Mouse (Mus musculus): Measurements from ENCODE around the gene Ets2. TPM values are rescaled to one million over a fixed set of nuclear protein-coding genes. Genes with fewer than 3 reads are reported as not detected.

Ets2 gene
- polyA plus RNA-seq, 1 experiment, result 45.0 TPM

DNA sequence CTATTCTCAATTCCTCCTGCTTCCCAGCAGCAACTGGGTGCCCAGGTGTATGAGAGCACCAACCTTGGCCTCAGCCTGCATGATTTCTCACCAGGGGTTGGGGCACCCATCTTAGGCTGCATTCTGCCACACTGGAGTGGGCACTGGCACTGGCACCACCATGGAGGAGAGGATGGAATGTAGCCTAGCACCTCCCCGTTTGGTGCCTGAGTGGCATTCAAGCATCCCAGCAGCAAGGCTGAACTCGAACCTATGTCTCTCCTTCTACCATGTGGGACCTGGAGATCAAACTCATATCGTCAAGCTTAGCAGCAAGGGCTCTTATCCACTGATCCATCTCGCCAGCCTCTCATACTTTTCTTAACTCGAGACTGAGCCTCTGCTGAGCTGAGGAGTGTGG is 22.9 kb downstream of the Ets2 start:
- Histone ChIP-seq H3K4me1 (ENCODE audit: control insufficient read depth, insufficient read depth, low read length) (peaks cover 6% of the 10 kb centered on the region), H3K27me3 (ENCODE audit: control insufficient read depth, insufficient read depth, low read length) (no peaks in the 10 kb centered on the region), H3K4me3 (replicated peaks; ENCODE audit: insufficient read depth, low read depth, low read length) (no peak overlapping the region), H3K27ac (ENCODE audit: insufficient read depth, low read length) (no peak overlapping the region)
- TF ChIP-seq POLR2A (IDR thresholded peaks at IDR 0.05; ENCODE audit: borderline replicate concordance, insufficient read depth, low read length) (no peak), CTCF (IDR thresholded peaks at IDR 0.05; ENCODE audit: borderline replicate concordance, insufficient read depth, low read depth, low read length) (no peak)
- 87% methylated on average over 5 of the region's 5 CpGs for WGBS
- DNase-seq, result no peak

- DNase-seq, result no peak
- no peak overlapping the region for H3K4me3 ChIP-seq (replicated peaks; ENCODE audit: insufficient read depth, low read depth, low read length)
- H3K27ac ChIP-seq (ENCODE audit: insufficient read depth, low read length), result no peak overlapping the region
- peaks cover 8% of the 10 kb centered on the region for H3K4me1 ChIP-seq (ENCODE audit: control insufficient read depth, insufficient read depth, low read length)
- 98% methylated on average over 4 of the region's 4 CpGs for WGBS
- TF ChIP-seq CTCF (IDR thresholded peaks at IDR 0.05; ENCODE audit: borderline replicate concordance, insufficient read depth, low read depth, low read length), result no peak
- no peak for TF ChIP-seq POLR2A (IDR thresholded peaks at IDR 0.05; ENCODE audit: borderline replicate concordance, insufficient read depth, low read length)
- H3K27me3 ChIP-seq (ENCODE audit: control insufficient read depth, insufficient read depth, low read length), result no peaks in the 10 kb centered on the region
Measured at GRCm38 (mm10) chr16:95726802-95727201, 24.9 kb downstream of the Ets2 start.

- WGBS, result 64% methylated on average over 10 of the region's 10 CpGs
Measured at GRCm38 (mm10) chr16:95728453-95729435, 26.9 kb downstream of the Ets2 start.

DNA sequence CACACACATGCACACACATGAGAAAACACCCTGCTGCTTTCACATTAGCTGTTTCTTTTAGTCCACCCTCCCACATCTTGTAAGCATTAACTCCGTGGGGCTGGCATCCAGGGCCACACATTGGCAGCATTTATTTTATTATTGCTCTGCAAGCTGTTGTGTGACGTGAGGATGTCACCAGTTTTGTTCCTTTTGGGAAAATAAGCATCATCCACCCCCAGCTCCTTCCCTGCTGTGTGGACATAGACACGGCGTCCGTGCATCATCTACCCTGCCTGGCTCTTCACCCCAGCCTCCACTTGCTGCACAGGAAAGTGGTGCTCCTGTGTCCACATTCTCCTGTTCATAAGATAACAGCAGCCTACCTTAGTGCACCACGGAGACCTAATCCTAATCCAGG is 27.9 kb downstream of the Ets2 start:
- 30% methylated on average over 6 of the region's 6 CpGs for whole genome bisulfite sequencing
- Histone ChIP-seq H3K4me3 (replicated peaks; ENCODE audit: insufficient read depth, low read depth, low read length) (no peak overlapping the region), H3K27ac (ENCODE audit: insufficient read depth, low read length) (no peak overlapping the region), H3K4me1 (ENCODE audit: control insufficient read depth, insufficient read depth, low read length) (peaks cover 8% of the 10 kb centered on the region), H3K27me3 (ENCODE audit: control insufficient read depth, insufficient read depth, low read length) (no peaks in the 10 kb centered on the region)
- DNase-seq, result no peak
- no peak for TF ChIP-seq POLR2A (IDR thresholded peaks at IDR 0.05; ENCODE audit: borderline replicate concordance, insufficient read depth, low read length)
- no peak for TF ChIP-seq CTCF (IDR thresholded peaks at IDR 0.05; ENCODE audit: borderline replicate concordance, insufficient read depth, low read depth, low read length)

More at GRCm38 (mm10) chr16:95728453-95729435, 26.9 kb downstream of the Ets2 start:
- no peak for DNase-seq
- no peaks in the 10 kb centered on the region for H3K27me3 ChIP-seq (ENCODE audit: control insufficient read depth, insufficient read depth, low read length)
- no peak overlapping the region for H3K27ac ChIP-seq (ENCODE audit: insufficient read depth, low read length)
- TF ChIP-seq POLR2A (IDR thresholded peaks at IDR 0.05; ENCODE audit: borderline replicate concordance, insufficient read depth, low read length), result no peak
- no peak for TF ChIP-seq CTCF (IDR thresholded peaks at IDR 0.05; ENCODE audit: borderline replicate concordance, insufficient read depth, low read depth, low read length)
- no peak overlapping the region for H3K4me3 ChIP-seq (replicated peaks; ENCODE audit: insufficient read depth, low read depth, low read length)
- peaks cover 8% of the 10 kb centered on the region for H3K4me1 ChIP-seq (ENCODE audit: control insufficient read depth, insufficient read depth, low read length)

DNA sequence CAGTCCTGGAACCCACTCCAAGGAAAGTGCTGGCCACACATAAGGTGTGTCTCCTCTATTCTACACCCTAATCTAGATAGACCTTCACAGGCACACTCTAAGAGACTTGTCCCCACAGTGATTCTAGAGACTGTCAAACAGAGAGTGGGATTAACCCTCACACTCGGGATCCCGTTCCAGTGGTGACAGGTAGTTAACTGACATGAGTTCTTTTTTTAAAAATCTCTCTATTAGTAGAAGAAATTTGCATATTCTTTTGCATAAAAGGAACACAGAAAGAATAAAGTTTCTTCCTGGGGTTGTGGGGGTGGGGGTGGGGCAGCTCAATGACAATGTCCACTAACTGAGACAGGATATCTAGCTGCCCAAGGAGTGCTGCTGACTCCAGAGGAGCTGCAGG is 32.9 kb downstream of the Ets2 start:
- Histone ChIP-seq H3K4me3 (replicated peaks; ENCODE audit: insufficient read depth, low read depth, low read length) (no peak overlapping the region), H3K27ac (ENCODE audit: insufficient read depth, low read length) (no peak overlapping the region), H3K4me1 (ENCODE audit: control insufficient read depth, insufficient read depth, low read length) (peaks cover 10% of the 10 kb centered on the region; the same call in 1 of the 2 replicates), H3K27me3 (ENCODE audit: control insufficient read depth, insufficient read depth, low read length) (no peaks in the 10 kb centered on the region)
- 73% methylated on average over 2 of the region's 2 CpGs for WGBS
- TF ChIP-seq CTCF (IDR thresholded peaks at IDR 0.05; ENCODE audit: borderline replicate concordance, insufficient read depth, low read depth, low read length) (no peak), POLR2A (IDR thresholded peaks at IDR 0.05; ENCODE audit: borderline replicate concordance, insufficient read depth, low read length) (no peak)
- DNase-seq, result no peak

DNA sequence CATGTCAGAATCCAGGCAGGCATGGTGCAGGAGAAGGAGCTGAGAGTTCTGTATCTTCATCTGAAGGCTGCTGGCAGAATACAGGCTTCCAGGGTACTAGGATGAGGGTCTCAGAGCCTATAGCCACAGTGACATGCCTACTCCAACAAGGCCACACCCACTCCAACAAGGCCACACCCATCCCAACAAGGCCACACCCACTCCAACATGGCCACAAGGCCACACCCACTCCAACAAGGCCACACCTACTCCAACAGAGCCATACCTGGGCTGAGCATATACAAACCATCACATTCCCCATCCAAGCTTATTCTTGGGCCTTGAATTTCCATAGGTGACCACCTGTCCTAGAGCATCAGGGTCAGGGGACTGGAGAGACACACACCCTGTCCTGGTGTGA is 34.2 kb downstream of the Ets2 start:
- TF ChIP-seq CTCF (IDR thresholded peaks at IDR 0.05; ENCODE audit: borderline replicate concordance, insufficient read depth, low read depth, low read length) (no peak), POLR2A (IDR thresholded peaks at IDR 0.05; ENCODE audit: borderline replicate concordance, insufficient read depth, low read length) (no peak)
- Histone ChIP-seq H3K27me3 (ENCODE audit: control insufficient read depth, insufficient read depth, low read length) (no peaks in the 10 kb centered on the region), H3K4me3 (replicated peaks; ENCODE audit: insufficient read depth, low read depth, low read length) (no peak overlapping the region), H3K27ac (ENCODE audit: insufficient read depth, low read length) (no peak overlapping the region), H3K4me1 (ENCODE audit: control insufficient read depth, insufficient read depth, low read length) (peaks cover 8% of the 10 kb centered on the region; the same call in 1 of the 2 replicates)
- no peak for DNase-seq

DNA sequence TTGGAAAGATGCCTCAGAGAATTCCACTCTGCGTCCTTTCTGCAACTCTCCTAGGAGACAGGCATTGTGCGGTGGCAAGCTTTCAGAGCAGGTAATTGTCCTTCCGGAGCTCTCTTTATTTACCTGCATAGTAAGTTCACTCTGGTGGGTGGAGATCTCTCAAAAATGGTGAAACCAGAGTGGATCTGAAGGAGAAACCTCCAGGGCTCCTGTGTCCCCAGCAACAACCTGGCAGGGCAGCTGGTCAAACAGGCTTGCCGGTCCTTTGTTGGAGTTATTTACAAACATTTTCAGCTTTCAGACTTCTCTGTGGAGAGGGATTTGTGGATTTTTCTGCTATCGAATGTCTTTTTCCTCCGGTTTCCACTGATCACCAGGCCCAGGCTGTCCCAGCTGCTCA is 34.6 kb downstream of the Ets2 start:
- no peak overlapping the region for H3K4me3 ChIP-seq (replicated peaks; ENCODE audit: insufficient read depth, low read depth, low read length)
- peaks cover 13% of the 10 kb centered on the region for H3K4me1 ChIP-seq (ENCODE audit: control insufficient read depth, insufficient read depth, low read length)
- no peaks in the 10 kb centered on the region for H3K27me3 ChIP-seq (ENCODE audit: control insufficient read depth, insufficient read depth, low read length)
- no peak overlapping the region for H3K27ac ChIP-seq (ENCODE audit: insufficient read depth, low read length)
- DNase-seq, result no peak
- WGBS, result 92% methylated on average over 6 of the region's 6 CpGs
- no peak for TF ChIP-seq POLR2A (IDR thresholded peaks at IDR 0.05; ENCODE audit: borderline replicate concordance, insufficient read depth, low read length)
- no peak for TF ChIP-seq CTCF (IDR thresholded peaks at IDR 0.05; ENCODE audit: borderline replicate concordance, insufficient read depth, low read depth, low read length)

DNA sequence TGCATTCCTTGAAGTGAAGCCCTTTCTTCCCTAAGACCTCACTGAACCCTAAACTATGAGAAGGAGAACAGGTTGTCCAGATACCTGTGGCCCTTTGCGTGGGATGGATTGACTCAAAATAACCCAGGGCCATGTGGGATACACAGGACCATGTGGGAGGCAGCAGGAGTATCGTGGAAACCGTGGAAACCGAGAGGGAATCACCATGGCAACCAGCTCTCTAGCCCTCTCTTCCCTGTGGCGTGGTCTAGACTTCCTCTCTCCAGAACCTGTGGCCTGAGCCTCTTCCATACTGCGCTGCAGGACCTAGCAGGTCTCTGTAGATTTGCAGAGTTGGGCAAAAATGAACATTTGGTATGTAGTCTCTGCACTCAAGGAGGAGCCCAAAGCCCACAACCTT is 37.6 kb downstream of the Ets2 start:
- Histone ChIP-seq H3K4me3 (replicated peaks; ENCODE audit: insufficient read depth, low read depth, low read length) (no peak overlapping the region), H3K27me3 (ENCODE audit: control insufficient read depth, insufficient read depth, low read length) (no peaks in the 10 kb centered on the region), H3K4me1 (ENCODE audit: control insufficient read depth, insufficient read depth, low read length) (peaks cover 16% of the 10 kb centered on the region), H3K27ac (ENCODE audit: insufficient read depth, low read length) (no peak overlapping the region)
- TF ChIP-seq CTCF (IDR thresholded peaks at IDR 0.05; ENCODE audit: borderline replicate concordance, insufficient read depth, low read depth, low read length), result no peak
- no peak for TF ChIP-seq POLR2A (IDR thresholded peaks at IDR 0.05; ENCODE audit: borderline replicate concordance, insufficient read depth, low read length)
- 31% methylated on average over 6 of the region's 6 CpGs for WGBS
- DNase-seq, result peak in 1 of 2 experiments; percentile 54
